Mouse (Mus musculus) megakaryocyte, embryonic 14.5 days (primary cell): ENCODE results near the gene Agap3. TPM values are rescaled to one million over a fixed set of nuclear protein-coding genes. Genes with fewer than 3 reads are reported as not detected.

ENCODE experiments used
- H3K27me3 ChIP-seq: replicated peaks from 2 replicates; pipeline ENCODE3; 2012; ENCODE audit warnings: inconsistent platforms
- H3K36me3 ChIP-seq: replicated peaks from 2 replicates; pipeline ENCODE3; 2012; ENCODE audit warnings: low read length, inconsistent platforms, mixed read lengths
- H3K4me1 ChIP-seq: 2 replicates; pipeline ENCODE4 v1.6.1; 2012; ENCODE audit warnings: inconsistent platforms
- H3K4me3 ChIP-seq: replicated peaks from 2 replicates; pipeline ENCODE3; 2012; ENCODE audit warnings: moderate library complexity, mild to moderate bottlenecking, inconsistent platforms
- H3K9me3 ChIP-seq: 2 replicates; pipeline ENCODE4 v1.6.1; 2012; ENCODE audit warnings: inconsistent platforms
- FLI1 ChIP-seq: IDR thresholded peaks from 2 replicates; pipeline ENCODE4 v1.6.1; 2012; ENCODE audit warnings: low read length, inconsistent platforms, mixed read lengths
- GATA1 ChIP-seq: IDR thresholded peaks from 3 replicates; pipeline ENCODE4 v1.6.1; 2012; ENCODE audit warnings: mixed read lengths, low read length, inconsistent platforms, borderline replicate concordance
- polyA plus RNA-seq: library from polyadenylated mRNA; stranded (reverse); fragments of >175 nt; gene quantifications from 2 replicates; pipeline ENCODE4 v1.2.3, GENCODE M21; 2012; ENCODE audit warnings: low replicate concordance; ENCODE audit not compliant: insufficient read depth

The Agap3 gene
- polyA plus RNA-seq, 1 experiment, result 117 TPM

- H3K9me3 ChIP-seq, result no peaks in the 10 kb centered on the region
- TF ChIP-seq GATA1, result no peak
- no peak for TF ChIP-seq FLI1
- H3K4me3 ChIP-seq, result no peak overlapping the region
- no peaks in the 10 kb centered on the region for H3K27me3 ChIP-seq
- H3K36me3 ChIP-seq, result peaks cover 99% of the 10 kb centered on the region
- no peaks in the 10 kb centered on the region; the same call in 1 of the 2 replicates for H3K4me1 ChIP-seq
Observed at GRCm38 (mm10) chr5:24486097-24486496, 34.1 kb downstream of the Agap3 start.

DNA sequence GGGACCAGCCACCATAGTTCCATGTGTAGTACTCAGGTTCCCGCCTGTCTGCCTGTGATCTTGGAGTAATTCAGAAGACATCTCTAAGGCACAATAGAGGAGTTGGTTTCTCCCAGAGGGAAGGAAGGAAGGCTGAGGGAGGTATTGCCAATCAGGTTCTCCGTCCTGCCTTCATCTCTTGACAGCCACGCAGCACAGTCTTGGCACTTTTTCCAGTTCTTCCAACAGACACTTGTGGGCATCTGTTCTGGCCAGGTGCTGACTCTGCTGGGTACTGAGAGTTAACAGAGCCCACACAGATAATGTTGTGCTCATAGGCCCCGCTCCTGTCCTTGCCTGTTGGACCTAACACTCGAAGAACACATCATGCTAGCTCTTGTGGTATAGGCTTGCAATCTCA is 34.8 kb downstream of the Agap3 start:
- H3K4me1 ChIP-seq, result no peaks in the 10 kb centered on the region; the same call in 1 of the 2 replicates
- no peaks in the 10 kb centered on the region for H3K9me3 ChIP-seq
- peaks cover 99% of the 10 kb centered on the region for H3K36me3 ChIP-seq
- H3K4me3 ChIP-seq, result no peak overlapping the region
- TF ChIP-seq GATA1, result no peak
- no peak for TF ChIP-seq FLI1
- H3K27me3 ChIP-seq, result no peaks in the 10 kb centered on the region

GRCm38 (mm10) chr5:24490413-24490920 is 38.5 kb downstream of the Agap3 start:
- no peak overlapping the region for H3K4me3 ChIP-seq
- no peaks in the 10 kb centered on the region for H3K9me3 ChIP-seq
- peaks cover 1% of the 10 kb centered on the region for H3K27me3 ChIP-seq
- TF ChIP-seq FLI1 (no peak), GATA1 (no peak)
- H3K4me1 ChIP-seq, result no peaks in the 10 kb centered on the region
- peaks cover 99% of the 10 kb centered on the region for H3K36me3 ChIP-seq

- H3K36me3 ChIP-seq, result peaks cover 99% of the 10 kb centered on the region
- no peak for TF ChIP-seq FLI1
- TF ChIP-seq GATA1, result no peak
- peaks cover 4% of the 10 kb centered on the region for H3K27me3 ChIP-seq
- H3K4me3 ChIP-seq, result no peak overlapping the region
- H3K9me3 ChIP-seq, result no peaks in the 10 kb centered on the region
- no peaks in the 10 kb centered on the region for H3K4me1 ChIP-seq
Observed at GRCm38 (mm10) chr5:24492546-24493285, 40.7 kb downstream of the Agap3 start.

- TF ChIP-seq FLI1 (no peak), GATA1 (no peak)
- Histone ChIP-seq H3K4me1 (peaks cover 7% of the 10 kb centered on the region; the same call in 1 of the 2 replicates), H3K9me3 (no peaks in the 10 kb centered on the region), H3K4me3 (no peak overlapping the region), H3K36me3 (peaks cover 99% of the 10 kb centered on the region), H3K27me3 (peaks cover 10% of the 10 kb centered on the region)
Observed at GRCm38 (mm10) chr5:24495019-24495418, 43.0 kb downstream of the Agap3 start.

GRCm38 (mm10) chr5:24496756-24497155 is 44.8 kb downstream of the Agap3 start:
- H3K9me3 ChIP-seq, result no peaks in the 10 kb centered on the region
- H3K4me1 ChIP-seq, result peaks cover 7% of the 10 kb centered on the region; the same call in 1 of the 2 replicates
- H3K27me3 ChIP-seq, result peaks cover 19% of the 10 kb centered on the region
- H3K4me3 ChIP-seq, result no peak overlapping the region
- TF ChIP-seq GATA1 (no peak), FLI1 (no peak)
- H3K36me3 ChIP-seq, result peaks cover 99% of the 10 kb centered on the region

DNA sequence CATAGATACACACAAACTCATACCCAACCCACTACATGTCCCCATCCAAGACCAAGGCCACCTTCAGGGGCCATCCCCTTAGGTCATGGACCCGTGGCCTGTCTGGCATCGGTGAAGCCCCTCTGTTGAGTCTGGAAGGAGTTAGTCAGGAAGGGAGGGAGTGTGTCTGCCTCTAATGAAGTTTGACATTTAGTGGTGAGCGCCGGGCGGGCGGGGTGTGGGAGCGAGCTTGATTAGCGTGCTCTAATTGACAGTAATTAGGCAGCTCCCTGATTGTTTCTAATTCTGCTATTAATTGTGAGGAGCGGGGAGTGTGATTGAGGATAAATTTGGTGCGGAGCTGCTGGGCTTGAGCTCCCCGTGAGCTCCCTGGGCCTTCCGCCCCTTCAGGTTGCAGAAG is 45.5 kb downstream of the Agap3 start:
- Histone ChIP-seq H3K9me3 (no peaks in the 10 kb centered on the region), H3K4me3 (no peak overlapping the region), H3K27me3 (peaks cover 27% of the 10 kb centered on the region), H3K36me3 (peaks cover 99% of the 10 kb centered on the region), H3K4me1 (peaks cover 7% of the 10 kb centered on the region; the same call in 1 of the 2 replicates)
- no peak for TF ChIP-seq FLI1
- TF ChIP-seq GATA1, result no peak

DNA sequence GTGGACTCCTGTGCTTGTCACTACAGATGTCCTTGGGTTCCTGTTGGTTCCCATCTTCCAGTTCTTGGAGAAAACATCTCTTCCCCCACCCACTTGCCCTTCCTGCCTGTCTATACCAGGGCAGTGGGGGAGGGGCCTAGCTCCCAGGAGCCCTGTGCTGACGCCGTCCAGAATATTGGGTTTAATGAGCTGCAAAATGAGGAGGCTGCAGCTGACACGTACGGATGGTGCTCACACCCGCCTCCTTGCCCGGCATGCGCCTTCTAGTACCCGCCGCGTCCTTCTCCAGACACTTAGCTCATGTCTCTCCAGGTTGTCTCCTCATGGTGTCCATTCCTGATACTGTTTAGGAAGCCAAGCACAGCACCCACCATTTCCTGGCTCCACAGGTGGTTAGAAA is 47.1 kb downstream of the Agap3 start:
- TF ChIP-seq FLI1 (no peak), GATA1 (no peak)
- peaks cover 91% of the 10 kb centered on the region for H3K36me3 ChIP-seq
- H3K4me1 ChIP-seq, result peaks cover 13% of the 10 kb centered on the region
- H3K4me3 ChIP-seq, result no peak overlapping the region
- H3K27me3 ChIP-seq, result peaks cover 42% of the 10 kb centered on the region
- H3K9me3 ChIP-seq, result no peaks in the 10 kb centered on the region

- Histone ChIP-seq H3K36me3 (peaks cover 74% of the 10 kb centered on the region), H3K4me3 (no peak overlapping the region), H3K4me1 (peaks cover 31% of the 10 kb centered on the region), H3K27me3 (peaks cover 54% of the 10 kb centered on the region), H3K9me3 (no peaks in the 10 kb centered on the region)
- TF ChIP-seq GATA1, result no peak
- no peak for TF ChIP-seq FLI1
Observed at GRCm38 (mm10) chr5:24500851-24501250, 48.9 kb downstream of the Agap3 start.

- Histone ChIP-seq H3K36me3 (peaks cover 55% of the 10 kb centered on the region), H3K4me1 (peaks cover 43% of the 10 kb centered on the region), H3K27me3 (peaks cover 66% of the 10 kb centered on the region), H3K9me3 (no peaks in the 10 kb centered on the region), H3K4me3 (no peak overlapping the region)
- TF ChIP-seq FLI1, result no peak
- TF ChIP-seq GATA1, result no peak
Observed at GRCm38 (mm10) chr5:24502786-24503185, 50.8 kb downstream of the Agap3 start.
